Mouse (Mus musculus) CH12.LX (cell line): Measurements from ENCODE around the gene Tspyl4. TPM values are rescaled to one million over a fixed set of nuclear protein-coding genes. Genes with fewer than 3 reads are reported as not detected.

Experiments used
- DNase-seq: peaks from one replicate; pipeline ENCODE4 v3.0.0-alpha.2; 2013; ENCODE audit errors: extremely low read depth
- H3K27ac ChIP-seq: 2 replicates; pipeline ENCODE4 v1.5.1; 2012; ENCODE audit warnings: low read depth, mild to moderate bottlenecking, control low read depth, moderate library complexity; ENCODE audit not compliant: insufficient read depth
- H3K27me3 ChIP-seq: replicated peaks from 2 replicates; pipeline ENCODE3; 2012; ENCODE audit warnings: inconsistent platforms
- H3K36me3 ChIP-seq, 2 experiments: replicated peaks in 1 of 2; 2 replicates each; pipeline versions ENCODE3 to v1.6.1; 2012; ENCODE audit warnings: inconsistent platforms in 1 of 2, low read length in 1 of 2, mild to moderate bottlenecking in 1 of 2, mixed read lengths in 1 of 2, moderate library complexity in 1 of 2; ENCODE audit not compliant: control insufficient read depth in 1 of 2, insufficient read depth in 1 of 2
- H3K4me1 ChIP-seq, 2 experiments: 2 replicates each; pipeline ENCODE4 v1.6.1; 2012; ENCODE audit warnings: inconsistent platforms in 1 of 2, moderate library complexity in 1 of 2; ENCODE audit not compliant: insufficient read depth in 2 of 2, control insufficient read depth in 1 of 2
- H3K4me2 ChIP-seq: 2 replicates; pipeline ENCODE4 v1.6.1; 2012; ENCODE audit warnings: low read depth, mild to moderate bottlenecking, control low read depth; ENCODE audit not compliant: poor library complexity, insufficient read depth, severe bottlenecking
- H3K4me3 ChIP-seq, 3 experiments: fragments of 150-350 bp in 1 of 3; sonication (generic) in 1 of 3; replicated peaks in 1 of 3; 2 replicates each; pipeline versions ENCODE3 to v1.5.1; 2011 to 2012; ENCODE audit warnings: low read depth in 2 of 3, low read length in 2 of 3, mild to moderate bottlenecking in 2 of 3, moderate library complexity in 2 of 3, control low read depth in 1 of 3, improper control_type of control experiment in 1 of 3, inconsistent platforms in 1 of 3, mixed read lengths in 1 of 3; ENCODE audit not compliant: poor library complexity in 1 of 3
- H3K79me2 ChIP-seq: replicated peaks from 2 replicates; pipeline ENCODE4 v1.6.1; 2012; ENCODE audit warnings: mild to moderate bottlenecking, moderate library complexity; ENCODE audit not compliant: control insufficient read depth, poor library complexity, insufficient read depth, severe bottlenecking; ENCODE audit errors: extremely low read depth
- H3K9ac ChIP-seq: 2 replicates; pipeline ENCODE4 v1.6.1; 2012; ENCODE audit warnings: low read depth, mild to moderate bottlenecking, control low read depth, moderate library complexity; ENCODE audit not compliant: insufficient read depth
- H3K9me3 ChIP-seq: replicated peaks from 2 replicates; pipeline ENCODE3; 2012; ENCODE audit warnings: low read length, inconsistent platforms, mixed read lengths
- BHLHE40 ChIP-seq: IDR thresholded peaks from 2 replicates; pipeline ENCODE4 v1.6.1; 2011; ENCODE audit warnings: mild to moderate bottlenecking, low read depth, low read length, improper control_type of control experiment
- CHD1 ChIP-seq: IDR thresholded peaks from 2 replicates; pipeline ENCODE4 v1.6.1; 2012; ENCODE audit warnings: low read depth, low read length, improper control_type of control experiment, inconsistent platforms
- E2F4 ChIP-seq: IDR thresholded peaks from 2 replicates; pipeline ENCODE4 v1.6.1; 2011; ENCODE audit warnings: low read depth, low read length, improper control_type of control experiment; ENCODE audit not compliant: insufficient replicate concordance
- EP300 ChIP-seq: IDR thresholded peaks from 2 replicates; pipeline ENCODE4 v1.6.1; 2011; ENCODE audit warnings: low read length, improper control_type of control experiment
- GABPA ChIP-seq: IDR thresholded peaks from 2 replicates; pipeline ENCODE4 v1.6.1; 2012; ENCODE audit warnings: low read depth, low read length, improper control_type of control experiment, inconsistent platforms; ENCODE audit not compliant: insufficient replicate concordance
- MEF2A ChIP-seq: IDR thresholded peaks from 2 replicates; pipeline ENCODE4 v1.6.1; 2014; ENCODE audit warnings: low read depth, mild to moderate bottlenecking, inconsistent platforms, low read length, improper control_type of control experiment, borderline replicate concordance
- NELFE ChIP-seq: IDR thresholded peaks from 2 replicates; pipeline ENCODE4 v1.6.1; 2011; ENCODE audit warnings: low read depth, low read length, improper control_type of control experiment
- NRF1 ChIP-seq: IDR thresholded peaks from 2 replicates; pipeline ENCODE4 v1.6.1; 2014; ENCODE audit warnings: low read depth, mild to moderate bottlenecking, inconsistent platforms, low read length, improper control_type of control experiment, moderate library complexity
- PAX5 ChIP-seq: IDR thresholded peaks from 2 replicates; pipeline ENCODE4 v1.6.1; 2012; ENCODE audit warnings: low read length, inconsistent platforms, mixed read lengths
- TBP ChIP-seq: conservative IDR thresholded peaks from 2 replicates; pipeline ENCODE4 v1.6.1; 2011; ENCODE audit warnings: low read depth, low read length, improper control_type of control experiment
- UBTF ChIP-seq: IDR thresholded peaks from 2 replicates; pipeline ENCODE4 v1.6.1; 2012; ENCODE audit warnings: low read depth, mild to moderate bottlenecking, inconsistent platforms, low read length, improper control_type of control experiment, moderate library complexity
- dilution Hi-C: fragments of 300-500 bp; cut with MboI; formaldehyde crosslinking; loops from 2 replicates; pipeline ENCODE4 v1.14.3; 2020; ENCODE audit warnings: low sequenced_read_pairs; ENCODE audit not compliant: extremely low pct_unique_long_range_greater_than_20kb, extremely low pct_ligation_motif_present
- in situ Hi-C: fragments of 300-500 bp; cut with MboI; formaldehyde crosslinking; loops from 3 replicates; pipeline ENCODE4 v1.14.3; 2019; ENCODE audit warnings: low sequenced_read_pairs, low pct_ligation_motif_present, low pct_unique_long_range_greater_than_20kb, mixed read lengths
- polyA plus RNA-seq: library from polyadenylated mRNA; unstranded; fragments of >175 nt; gene quantifications from 2 replicates; pipeline ENCODE4 v1.2.1, GENCODE M21; 2012; ENCODE audit warnings: low read depth; ENCODE audit not compliant: insufficient read length
- total RNA-seq, 2 experiments: library from RNA; depleted of rRNA; stranded (reverse); fragments of 300-350 nt in 1 of 2; fragments of >200 nt in 1 of 2; gene quantifications; 2 replicates each; pipeline ENCODE4 v1.2.3; 2012 to 2014

Tspyl4 gene
- total and polyA plus RNA-seq, 3 experiments, result 3.7 to 17.9 (median 9.8) TPM

- H3K4me2 ChIP-seq, result peak overlapping the region; percentile 58
- no peak for DNase-seq
- no peaks in the 10 kb centered on the region for H3K27me3 ChIP-seq
- H3K9ac ChIP-seq, result peak overlapping the region; percentile 93
- peaks cover 0 to 19% of the 10 kb centered on the region in 2 experiments; a peak in 1 of 4 replicates for H3K4me1 ChIP-seq
- TF ChIP-seq CHD1, result 0 out of 2 replicates have a peak, but pooled peaks have one; percentile 48
- no peak for TF ChIP-seq PAX5
- TF ChIP-seq UBTF, result peak; percentile 56; the same call in 1 of the 2 replicates
- TF ChIP-seq NELFE, result 0 out of 2 replicates have a peak, but pooled peaks have one; percentile 4
- no peaks in the 10 kb centered on the region for H3K9me3 ChIP-seq
- in situ Hi-C loops (no loop called here), dilution Hi-C loops (no loop called here)
- H3K79me2 ChIP-seq, result peaks cover 23% of the 10 kb centered on the region
- H3K36me3 ChIP-seq, result peaks cover 5 to 12% of the 10 kb centered on the region in 2 experiments
- H3K4me3 ChIP-seq, result peak overlapping the region; percentile 91 to 100 (median 99)
- H3K27ac ChIP-seq, result peak overlapping the region; percentile 36
Observed at GRCm38 (mm10) chr10:34282420-34283238, 14.6 kb upstream of the Tspyl4 start.

GRCm38 (mm10) chr10:34296911-34297298 is 337 bp upstream of the Tspyl4 start:
- H3K4me1 ChIP-seq, result peaks cover 0 to 34% of the 10 kb centered on the region in 2 experiments; a peak in 2 of 4 replicates
- H3K27ac ChIP-seq, result no peak overlapping the region
- in situ Hi-C loops (no loop called here), dilution Hi-C loops (no loop called here)
- H3K4me3 ChIP-seq, result peak overlapping the region; percentile 51 to 83 (median 76)
- DNase-seq, result no peak
- H3K4me2 ChIP-seq, result peak overlapping the region; percentile 52; the same call in 1 of the 2 replicates
- H3K36me3 ChIP-seq, result peaks cover 0 to 19% of the 10 kb centered on the region in 2 experiments
- TF ChIP-seq E2F4 (0 out of 2 replicates have a peak, but pooled peaks have one; percentile 51), EP300 (peak; percentile 24; the same call in 1 of the 2 replicates), TBP (no peak; the same call in 1 of the 2 replicates), BHLHE40 (0 out of 2 replicates have a peak, but pooled peaks have one; percentile 14), NELFE (0 out of 2 replicates have a peak, but pooled peaks have one; percentile 5), MEF2A (no peak), GABPA (no peak), NRF1 (0 out of 2 replicates have a peak, but pooled peaks have one; percentile 17), UBTF (no peak)
- peak overlapping the region; percentile 83 for H3K9ac ChIP-seq
- H3K9me3 ChIP-seq, result no peaks in the 10 kb centered on the region
- H3K79me2 ChIP-seq, result peaks cover 31% of the 10 kb centered on the region
- H3K27me3 ChIP-seq, result no peaks in the 10 kb centered on the region
